Mouse (Mus musculus): ENCODE measurements at regions not wholly inside any gene's neighbourhood (a gene's known extent, or its start where the extent isn't known, plus 50 kb on each side); places are given as distances from the start of the nearest gene placed in this dataset.

DNA sequence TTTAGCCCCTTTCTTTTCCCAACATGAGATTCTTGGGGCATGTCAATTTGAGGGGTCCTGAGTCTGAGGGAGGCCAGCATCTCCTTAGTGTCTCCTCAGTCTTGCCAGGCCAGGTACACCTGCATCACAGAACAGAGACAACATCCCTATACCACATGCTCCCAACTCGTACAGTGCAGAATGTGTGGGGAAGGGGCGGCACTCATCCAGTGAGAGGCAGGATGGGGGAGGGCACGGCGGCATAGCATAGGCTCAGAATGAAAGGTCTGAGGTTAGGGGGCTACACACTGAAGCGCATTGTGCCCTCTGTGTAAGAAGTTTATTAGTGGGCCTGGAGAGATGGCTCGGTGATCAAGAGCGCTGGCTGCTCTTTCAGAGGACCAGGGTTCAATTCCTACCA is 256.4 kb upstream of the Hs6st1 start:
- TF ChIP-seq CTCF (IDR thresholded peaks at IDR 0.05; ENCODE audit: insufficient read depth, low read depth, low read length) (no peak), POLR2A (IDR thresholded peaks at IDR 0.05; ENCODE audit: insufficient read depth, low read depth, low read length) (no peak)
- Histone ChIP-seq H3K4me3 (ENCODE audit: insufficient read depth, low read depth, low read length) (no peak overlapping the region), H3K27ac (ENCODE audit: insufficient read depth, low read depth, low read length) (no peak overlapping the region), H3K4me1 (ENCODE audit: control insufficient read depth, insufficient read depth, low read length) (peaks cover 3% of the 10 kb centered on the region; the same call in 1 of the 2 replicates)
- WGBS = 92% methylated on average over 7 of the region's 7 CpGs

DNA sequence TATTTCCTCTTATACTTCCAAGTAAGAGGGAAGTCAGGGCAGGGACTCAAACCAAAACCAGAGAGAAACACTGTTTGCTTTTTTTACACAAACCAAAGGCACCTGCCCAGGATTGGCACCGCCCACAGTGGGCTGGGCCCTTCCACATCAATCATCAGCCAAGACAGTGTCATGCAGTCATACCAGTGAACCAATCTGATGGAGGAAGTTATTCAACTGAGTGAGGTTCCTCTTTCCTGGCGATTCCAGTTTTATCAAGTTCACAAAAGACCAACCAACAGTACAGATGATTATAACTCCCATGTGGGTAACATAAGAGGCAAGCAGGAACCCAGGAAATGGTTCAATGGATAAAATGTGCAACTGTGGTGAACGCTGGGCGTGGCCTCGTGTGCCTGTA is 254.6 kb upstream of the Hs6st1 start:
- no peaks in the 10 kb centered on the region for H3K4me1 ChIP-seq (ENCODE audit: control insufficient read depth, insufficient read depth, low read length)
- TF ChIP-seq CTCF (IDR thresholded peaks at IDR 0.05; ENCODE audit: insufficient read depth, low read depth, low read length) (no peak), POLR2A (IDR thresholded peaks at IDR 0.05; ENCODE audit: insufficient read depth, low read depth, low read length) (no peak)
- H3K27ac ChIP-seq (ENCODE audit: insufficient read depth, low read depth, low read length) = no peak overlapping the region
- H3K4me3 ChIP-seq (ENCODE audit: insufficient read depth, low read depth, low read length) = no peak overlapping the region
- WGBS = 91% methylated on average over 5 of the region's 5 CpGs

DNA sequence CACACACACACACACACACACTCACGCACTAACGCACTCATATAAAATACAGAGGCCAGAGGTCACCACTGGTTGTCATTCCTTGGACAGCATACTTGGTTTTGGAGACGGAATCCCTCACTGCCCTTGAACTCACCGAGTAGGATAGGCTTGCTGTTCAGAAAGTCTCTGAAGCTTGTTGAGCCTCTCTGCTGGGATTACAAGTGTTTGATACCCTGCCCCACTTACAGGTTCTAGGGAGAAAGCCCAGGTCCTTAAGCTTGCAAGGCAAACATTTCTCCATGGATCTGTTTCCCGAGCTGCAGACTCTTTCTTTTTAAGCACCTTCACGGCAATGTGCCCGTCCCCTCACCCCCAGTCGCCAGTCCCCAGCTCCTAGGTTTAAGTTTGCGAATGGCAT is 254.0 kb upstream of the Hs6st1 start:
- TF ChIP-seq POLR2A (IDR thresholded peaks at IDR 0.05; ENCODE audit: insufficient read depth, low read depth, low read length) (no peak), CTCF (IDR thresholded peaks at IDR 0.05; ENCODE audit: insufficient read depth, low read depth, low read length) (no peak)
- no peaks in the 10 kb centered on the region for H3K4me1 ChIP-seq (ENCODE audit: control insufficient read depth, insufficient read depth, low read length)
- H3K27ac ChIP-seq (ENCODE audit: insufficient read depth, low read depth, low read length) = no peak overlapping the region
- H3K4me3 ChIP-seq (ENCODE audit: insufficient read depth, low read depth, low read length) = no peak overlapping the region
- WGBS = 95% methylated on average over 9 of the region's 9 CpGs

DNA sequence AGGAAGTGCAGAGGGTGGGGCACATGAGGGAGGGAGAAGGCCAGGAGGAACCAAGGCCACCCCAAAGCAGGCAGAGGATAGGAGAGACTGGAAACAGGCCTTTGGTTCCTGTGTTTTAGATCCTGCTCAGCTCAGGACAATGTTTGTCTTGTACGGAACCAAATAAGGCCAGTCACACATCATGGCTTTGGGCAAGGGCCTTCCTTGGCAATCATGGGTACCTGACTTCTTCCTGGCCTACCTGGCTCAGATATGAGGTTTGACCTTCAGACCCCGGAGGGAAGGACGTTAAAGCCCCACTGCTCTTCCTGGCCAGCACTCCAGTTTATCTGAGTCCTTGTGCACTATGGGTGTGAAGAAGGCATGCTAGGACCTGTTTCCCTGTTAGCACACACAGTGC is 253.4 kb upstream of the Hs6st1 start:
- H3K4me1 ChIP-seq (ENCODE audit: control insufficient read depth, insufficient read depth, low read length) = no peaks in the 10 kb centered on the region
- H3K4me3 ChIP-seq (ENCODE audit: insufficient read depth, low read depth, low read length) = no peak overlapping the region
- TF ChIP-seq CTCF (IDR thresholded peaks at IDR 0.05; ENCODE audit: insufficient read depth, low read depth, low read length) = no peak
- TF ChIP-seq POLR2A (IDR thresholded peaks at IDR 0.05; ENCODE audit: insufficient read depth, low read depth, low read length) = no peak
- WGBS = 95% methylated on average over 3 of the region's 3 CpGs
- H3K27ac ChIP-seq (ENCODE audit: insufficient read depth, low read depth, low read length) = no peak overlapping the region

DNA sequence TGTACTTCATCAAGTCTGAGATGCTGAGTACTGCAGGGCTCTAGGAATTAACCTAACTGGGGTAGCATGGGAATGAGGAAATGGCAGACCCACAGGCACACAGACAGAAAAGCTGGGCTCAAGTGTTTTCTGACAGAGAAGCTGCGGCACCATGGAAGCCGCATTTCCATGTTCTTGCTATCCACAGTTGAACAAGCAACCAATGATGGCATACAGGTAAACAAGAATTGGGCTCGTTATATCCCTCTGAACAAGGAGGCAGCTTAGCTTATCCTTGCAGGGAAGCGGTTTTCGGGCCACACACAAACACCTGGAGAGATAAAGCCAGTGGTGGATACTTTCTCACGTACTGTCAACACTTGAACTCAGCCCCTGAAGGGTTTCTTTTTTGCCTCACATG is 246.4 kb upstream of the Hs6st1 start:
- no peak overlapping the region for H3K27ac ChIP-seq (ENCODE audit: insufficient read depth, low read depth, low read length)
- TF ChIP-seq POLR2A (IDR thresholded peaks at IDR 0.05; ENCODE audit: insufficient read depth, low read depth, low read length) (no peak), CTCF (IDR thresholded peaks at IDR 0.05; ENCODE audit: insufficient read depth, low read depth, low read length) (no peak)
- peaks cover 3% of the 10 kb centered on the region for H3K4me1 ChIP-seq (ENCODE audit: control insufficient read depth, insufficient read depth, low read length)
- H3K4me3 ChIP-seq (ENCODE audit: insufficient read depth, low read depth, low read length) = no peak overlapping the region
- 95% methylated on average over 6 of the region's 6 CpGs for WGBS

DNA sequence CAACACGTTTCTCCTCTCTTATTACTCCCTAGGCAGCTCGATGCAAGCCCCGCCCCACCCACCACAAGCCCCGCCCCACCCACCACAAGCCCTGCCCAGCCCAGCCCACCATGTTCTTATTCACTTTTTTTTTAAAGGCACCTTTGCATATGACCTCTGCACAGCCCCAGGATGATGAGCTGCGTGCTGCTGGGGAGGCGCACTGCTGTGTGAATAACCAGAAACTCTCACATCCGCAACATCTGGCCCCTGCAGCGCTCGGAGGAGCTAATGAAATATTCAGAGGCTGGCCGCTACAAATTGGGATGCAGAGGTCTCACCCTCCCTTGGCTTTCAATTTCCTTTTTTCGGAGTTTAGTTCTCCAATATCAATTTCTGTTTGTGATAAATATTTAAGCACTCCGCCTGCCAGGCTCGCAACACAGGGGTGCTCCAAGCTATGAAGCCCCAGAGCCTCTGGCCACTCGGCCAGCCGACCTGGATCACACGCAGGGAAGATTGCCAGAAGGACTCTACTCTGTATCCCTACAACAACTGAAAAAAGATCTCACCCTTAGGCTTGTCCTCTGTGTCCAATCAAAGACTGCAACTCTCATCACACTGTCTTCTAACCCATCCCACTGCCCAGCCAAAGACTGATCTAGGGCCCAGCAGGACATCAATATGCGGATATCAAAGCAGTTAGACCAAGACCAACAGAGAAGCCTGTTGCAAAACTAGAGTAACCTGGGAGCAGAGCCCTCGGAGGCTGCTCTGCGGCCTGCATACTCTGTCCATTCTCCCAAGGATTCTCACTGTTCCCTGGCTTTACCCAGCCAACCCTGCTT is 245.6 kb upstream of the Hs6st1 start:
- 70% methylated on average over 19 of the region's 19 CpGs for WGBS
- Histone ChIP-seq H3K4me3 (ENCODE audit: insufficient read depth, low read depth, low read length) (no peak overlapping the region), H3K27ac (ENCODE audit: insufficient read depth, low read depth, low read length) (no peak overlapping the region), H3K4me1 (ENCODE audit: control insufficient read depth, insufficient read depth, low read length) (peaks cover 3% of the 10 kb centered on the region)
- TF ChIP-seq POLR2A (IDR thresholded peaks at IDR 0.05; ENCODE audit: insufficient read depth, low read depth, low read length) (no peak), CTCF (IDR thresholded peaks at IDR 0.05; ENCODE audit: insufficient read depth, low read depth, low read length) (no peak)

DNA sequence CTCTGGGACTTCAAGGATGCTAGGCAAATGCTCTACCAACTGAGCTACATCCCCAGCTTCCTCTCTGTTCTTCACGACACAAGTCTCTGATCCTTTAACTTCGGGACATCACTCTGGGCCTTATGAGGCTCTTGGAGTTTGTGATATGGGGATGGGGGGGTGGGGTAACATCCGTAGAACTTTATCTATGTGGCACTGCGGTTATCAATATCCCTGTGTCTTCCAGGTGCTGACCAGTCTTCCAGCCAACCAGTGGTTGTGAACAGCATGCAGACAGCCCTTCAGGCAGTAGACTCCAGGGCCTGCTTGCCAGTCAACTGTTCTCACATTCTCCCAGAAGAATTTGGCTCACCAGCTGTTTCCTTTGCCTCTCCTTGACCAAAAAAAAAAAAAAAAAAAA is 244.7 kb upstream of the Hs6st1 start:
- WGBS = 97% methylated on average over 4 of the region's 4 CpGs
- H3K4me3 ChIP-seq (ENCODE audit: insufficient read depth, low read depth, low read length) = no peak overlapping the region
- TF ChIP-seq CTCF (IDR thresholded peaks at IDR 0.05; ENCODE audit: insufficient read depth, low read depth, low read length) (no peak), POLR2A (IDR thresholded peaks at IDR 0.05; ENCODE audit: insufficient read depth, low read depth, low read length) (no peak)
- H3K27ac ChIP-seq (ENCODE audit: insufficient read depth, low read depth, low read length) = no peak overlapping the region
- peaks cover 3% of the 10 kb centered on the region for H3K4me1 ChIP-seq (ENCODE audit: control insufficient read depth, insufficient read depth, low read length)

DNA sequence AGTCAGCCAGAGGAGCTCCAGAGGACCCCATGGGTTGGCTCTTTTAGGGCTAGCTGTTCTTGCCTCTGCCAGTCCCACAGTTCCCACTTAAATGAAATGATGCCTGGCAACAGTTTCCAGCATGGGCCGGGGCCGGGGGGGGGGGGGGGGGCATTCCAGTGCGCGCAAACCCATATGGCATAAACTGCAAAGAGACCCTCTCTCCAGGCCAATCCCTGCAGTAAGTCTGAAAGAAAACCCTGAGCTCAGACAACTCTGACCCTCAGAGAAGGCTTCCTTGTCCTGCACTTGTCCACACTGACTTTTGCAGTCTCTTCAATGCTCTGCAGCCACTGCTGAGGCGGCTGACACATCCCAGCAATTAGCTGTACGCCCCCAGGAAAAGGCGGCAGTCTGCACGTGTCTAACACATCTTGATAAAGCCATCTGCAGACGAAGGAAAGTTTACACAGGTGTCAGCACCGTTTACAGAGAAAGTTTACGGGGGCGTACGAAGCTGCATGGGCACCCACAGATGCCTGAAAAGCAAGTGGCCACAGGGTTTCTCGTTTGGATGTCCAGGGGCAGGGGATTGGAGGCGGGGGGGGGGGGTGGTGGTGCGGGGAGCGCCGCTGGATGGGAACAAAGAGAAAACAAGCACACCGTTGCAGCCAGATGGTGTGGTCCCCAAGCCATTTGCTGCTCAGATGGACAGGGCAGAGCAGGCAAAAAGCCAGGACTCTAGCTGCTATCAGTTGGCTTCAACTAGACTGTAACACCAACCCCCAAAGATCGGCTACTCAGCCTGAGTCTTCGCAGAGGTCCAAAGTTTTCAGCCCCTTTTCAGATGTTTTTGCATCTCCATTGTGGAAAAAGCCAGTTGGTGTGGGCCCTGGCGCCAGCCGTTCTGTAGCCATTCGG is 244.0 kb upstream of the Hs6st1 start:
- Histone ChIP-seq H3K4me3 (ENCODE audit: insufficient read depth, low read depth, low read length) (no peak overlapping the region), H3K27ac (ENCODE audit: insufficient read depth, low read depth, low read length) (no peak overlapping the region), H3K4me1 (ENCODE audit: control insufficient read depth, insufficient read depth, low read length) (peaks cover 3% of the 10 kb centered on the region)
- WGBS = 61% methylated on average over 24 of the region's 24 CpGs
- no peak for TF ChIP-seq POLR2A (IDR thresholded peaks at IDR 0.05; ENCODE audit: insufficient read depth, low read depth, low read length)
- TF ChIP-seq CTCF (IDR thresholded peaks at IDR 0.05; ENCODE audit: insufficient read depth, low read depth, low read length) = no peak

DNA sequence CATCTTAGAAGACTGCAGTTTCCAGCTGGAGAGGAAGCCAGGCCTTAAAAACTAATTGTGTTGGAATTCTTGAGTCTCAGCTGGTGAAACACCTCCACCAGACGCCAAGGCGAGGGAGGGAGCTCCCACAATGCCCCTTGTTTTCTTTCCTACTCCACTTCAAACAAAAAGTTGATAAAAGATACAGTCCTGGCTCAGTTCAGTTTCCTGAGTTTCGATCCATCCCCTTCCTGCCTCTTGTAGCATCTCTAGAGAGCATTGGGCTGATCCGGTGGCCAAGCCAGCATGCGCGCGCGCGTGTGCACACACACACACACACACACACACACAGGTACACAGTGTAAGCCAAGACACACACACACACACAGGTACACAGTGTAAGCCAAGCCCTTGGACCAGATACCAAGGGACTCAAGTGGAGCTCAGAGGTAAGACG is 242.7 kb upstream of the Hs6st1 start:
- H3K4me1 ChIP-seq (ENCODE audit: control insufficient read depth, insufficient read depth, low read length) = peaks cover 3% of the 10 kb centered on the region
- no peak overlapping the region for H3K4me3 ChIP-seq (ENCODE audit: insufficient read depth, low read depth, low read length)
- no peak for TF ChIP-seq CTCF (IDR thresholded peaks at IDR 0.05; ENCODE audit: insufficient read depth, low read depth, low read length)
- TF ChIP-seq POLR2A (IDR thresholded peaks at IDR 0.05; ENCODE audit: insufficient read depth, low read depth, low read length) = no peak
- 87% methylated on average over 10 of the region's 10 CpGs for WGBS
- H3K27ac ChIP-seq (ENCODE audit: insufficient read depth, low read depth, low read length) = no peak overlapping the region

Measured in olfactory bulb, adult 2 months (tissue).